Mouse (Mus musculus) forebrain, embryonic 13.5 days (tissue): ENCODE measurements around the gene Gm9945. TPM values are rescaled to one million over a fixed set of nuclear protein-coding genes. Genes with fewer than 3 reads are reported as not detected.

Experiments
- ATAC-seq: fragments of 200-750 bp; cut with Nextera tagmentation; 2 replicates; pipeline ENCODE4 v1.8.0; 2017
- H3K27ac ChIP-seq: fragments of 300-500 bp; sonication (generic); 2 replicates; pipeline ENCODE4 v1.5.1; 2015; ENCODE audit warnings: inconsistent platforms, mild to moderate bottlenecking, moderate library complexity
- H3K27me3 ChIP-seq: fragments of 300-500 bp; sonication (generic); 2 replicates; pipeline ENCODE4 v1.6.1; 2015; ENCODE audit warnings: mild to moderate bottlenecking, inconsistent platforms
- H3K36me3 ChIP-seq: fragments of 300-500 bp; sonication (generic); 2 replicates; pipeline ENCODE4 v1.6.1; 2015; ENCODE audit warnings: mild to moderate bottlenecking, inconsistent platforms; ENCODE audit not compliant: poor library complexity, severe bottlenecking
- H3K4me1 ChIP-seq: fragments of 300-500 bp; sonication (generic); 2 replicates; pipeline ENCODE4 v1.6.1; 2015; ENCODE audit warnings: inconsistent platforms
- H3K4me2 ChIP-seq: fragments of 300-500 bp; sonication (generic); 2 replicates; pipeline ENCODE4 v1.6.1; 2015; ENCODE audit warnings: inconsistent platforms, mild to moderate bottlenecking, moderate library complexity
- H3K4me3 ChIP-seq: fragments of 300-500 bp; sonication (generic); 2 replicates; pipeline ENCODE4 v1.5.1; 2015; ENCODE audit warnings: mild to moderate bottlenecking, inconsistent platforms
- H3K9ac ChIP-seq: fragments of 300-500 bp; sonication (generic); 2 replicates; pipeline ENCODE4 v1.6.1; 2015; ENCODE audit warnings: mild to moderate bottlenecking, inconsistent platforms
- H3K9me3 ChIP-seq: fragments of 300-500 bp; sonication (generic); replicated peaks from 2 replicates; pipeline ENCODE4 v1.6.1; 2016; ENCODE audit warnings: inconsistent platforms
- WGBS: fragments of 180-500 bp; shearing (Covaris S2); methylation state at CpG from one replicate; pipeline ENCODE4 v1.1.7; 2015; 5-methylcytosine and 5-hydroxymethylcytosine counted together
- polyA plus RNA-seq: library from polyadenylated mRNA; unstranded; fragments of >200 nt; fragmentation: Nextera tagmentation; extraction: Ambion mirVana; gene quantifications from 2 replicates; pipeline ENCODE4 v1.2.1, GENCODE M21; 2015

The Gm9945 gene
- polyA plus RNA-seq, 1 experiment from 2014 or later = not detected

DNA sequence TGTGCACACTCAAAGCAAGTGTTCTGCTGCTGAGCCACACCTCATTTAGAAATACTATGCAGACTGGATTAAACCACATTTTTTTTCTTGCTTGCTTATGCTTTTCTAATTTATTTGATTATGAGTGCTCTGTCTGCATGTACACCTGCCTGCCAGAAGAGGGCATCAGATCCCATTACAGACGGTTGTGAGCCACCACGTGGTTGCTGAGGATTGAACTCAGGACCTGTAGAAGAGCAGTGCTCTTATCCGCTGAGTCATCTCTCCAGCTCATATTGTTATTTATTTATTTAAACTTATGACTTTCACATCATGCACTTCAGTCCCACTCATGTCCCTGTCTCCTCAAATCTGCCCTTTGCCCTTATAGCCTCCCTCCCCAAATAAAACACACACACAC, 5.8 kb downstream of the Gm9945 start:
- no peak overlapping the region for H3K4me3 ChIP-seq
- no peak overlapping the region for H3K27ac ChIP-seq
- ATAC-seq = no peak
- no peaks in the 10 kb centered on the region for H3K9me3 ChIP-seq
- no peaks in the 10 kb centered on the region for H3K36me3 ChIP-seq
- H3K4me1 ChIP-seq = peaks cover 9% of the 10 kb centered on the region
- H3K9ac ChIP-seq = no peak overlapping the region
- H3K4me2 ChIP-seq = no peak overlapping the region
- H3K27me3 ChIP-seq = peaks cover 40% of the 10 kb centered on the region
- 40% methylated on average over 3 of the region's 3 CpGs for WGBS

DNA sequence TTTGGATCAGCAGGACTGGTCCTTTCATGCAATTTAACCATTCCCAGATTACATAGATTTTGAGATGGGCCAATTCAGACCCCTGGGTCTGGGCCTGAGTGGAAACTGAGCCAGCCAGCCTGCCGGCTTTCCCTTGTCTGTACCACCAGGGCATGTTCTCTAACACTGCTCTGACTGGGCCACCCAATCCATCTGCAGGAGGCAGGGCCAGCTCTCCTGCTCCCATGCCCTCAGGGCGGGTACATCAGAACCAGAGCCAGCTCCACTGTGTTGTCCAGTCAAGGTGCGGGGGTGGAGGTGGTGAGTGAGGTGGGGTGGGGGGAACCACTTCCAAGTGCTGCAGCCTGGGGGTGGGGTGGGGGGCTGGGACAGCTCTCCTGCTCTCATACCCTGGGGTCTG, 6.4 kb downstream of the Gm9945 start:
- Histone ChIP-seq H3K4me2 (no peak overlapping the region), H3K27ac (no peak overlapping the region), H3K36me3 (no peaks in the 10 kb centered on the region), H3K9me3 (no peaks in the 10 kb centered on the region), H3K9ac (no peak overlapping the region), H3K27me3 (peaks cover 34% of the 10 kb centered on the region), H3K4me3 (no peak overlapping the region), H3K4me1 (peaks cover 9% of the 10 kb centered on the region)
- WGBS = 83% methylated on average over 3 of the region's 3 CpGs
- no peak for ATAC-seq

DNA sequence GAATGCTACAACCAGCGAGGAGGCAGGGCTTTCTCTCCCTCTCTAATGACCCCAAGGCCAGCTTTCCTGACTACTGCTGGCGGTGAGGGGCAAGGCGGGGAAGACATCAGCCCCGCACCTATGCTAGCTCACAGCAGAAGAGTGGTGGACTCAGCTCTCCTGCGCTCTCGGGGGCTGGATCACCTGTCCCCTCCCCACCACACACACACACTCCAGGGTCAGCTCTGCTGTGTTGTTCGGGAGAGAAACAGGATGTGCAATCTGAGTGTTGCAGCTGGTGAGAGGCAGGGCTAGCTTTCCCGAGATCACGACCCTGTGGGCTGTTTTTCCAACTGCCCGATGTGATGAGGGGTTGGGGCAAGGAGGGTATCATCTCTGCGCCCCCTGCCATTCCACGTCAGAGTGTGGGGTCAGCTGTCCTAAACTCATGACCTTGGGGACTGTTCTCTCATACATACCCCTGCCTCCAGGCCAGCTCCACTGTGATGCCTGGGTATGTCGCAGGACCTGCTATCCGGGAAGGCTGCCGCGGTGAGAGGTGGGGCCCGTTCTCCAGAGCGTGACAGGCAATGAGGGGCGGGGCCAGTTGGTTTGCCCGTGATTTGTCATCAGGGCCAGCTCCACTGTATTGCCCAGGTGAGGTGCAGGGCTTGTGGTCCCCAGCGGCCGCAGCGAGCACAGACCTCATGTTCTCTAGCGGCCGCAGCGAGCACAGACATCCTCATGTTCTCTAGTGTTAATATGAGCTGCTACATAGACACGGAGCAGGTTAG, 7.0 kb downstream of the Gm9945 start:
- peak overlapping the region; percentile 7; the same call in 1 of the 2 replicates for H3K4me3 ChIP-seq
- no peak overlapping the region for H3K9ac ChIP-seq
- H3K4me1 ChIP-seq = peaks cover 12% of the 10 kb centered on the region
- no peak overlapping the region for H3K27ac ChIP-seq
- 18% methylated on average over 27 of the region's 27 CpGs for WGBS
- ATAC-seq = no peak
- H3K27me3 ChIP-seq = peaks cover 28% of the 10 kb centered on the region
- no peaks in the 10 kb centered on the region for H3K9me3 ChIP-seq
- H3K36me3 ChIP-seq = no peaks in the 10 kb centered on the region
- H3K4me2 ChIP-seq = peak overlapping the region; percentile 52

DNA sequence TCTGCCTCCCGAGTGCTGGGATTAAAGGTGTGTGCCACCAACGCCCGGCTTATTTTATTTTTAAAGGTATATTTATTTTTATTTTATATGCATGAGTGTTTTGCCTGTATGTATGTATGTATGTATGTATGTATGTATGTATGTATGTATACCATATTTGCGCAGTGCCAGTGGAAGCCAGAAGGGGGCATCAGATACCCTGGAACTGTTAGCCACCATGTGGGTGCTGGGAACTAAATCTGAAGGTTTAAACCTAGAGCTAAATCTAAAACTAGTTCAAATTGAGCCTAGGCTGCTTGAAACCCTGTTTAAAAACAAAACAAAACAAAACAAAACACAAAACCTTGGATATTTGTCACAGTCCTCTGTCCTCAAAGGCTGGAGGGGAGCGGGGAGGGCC, 9.0 kb downstream of the Gm9945 start:
- no peak overlapping the region for H3K9ac ChIP-seq
- ATAC-seq = no peak
- no peak overlapping the region for H3K4me3 ChIP-seq
- H3K9me3 ChIP-seq = no peaks in the 10 kb centered on the region
- peaks cover 24% of the 10 kb centered on the region for H3K27me3 ChIP-seq
- H3K4me2 ChIP-seq = no peak overlapping the region
- no peaks in the 10 kb centered on the region for H3K36me3 ChIP-seq
- H3K27ac ChIP-seq = no peak overlapping the region
- WGBS = 90% methylated on average over 5 of the region's 5 CpGs
- H3K4me1 ChIP-seq = peaks cover 29% of the 10 kb centered on the region

DNA sequence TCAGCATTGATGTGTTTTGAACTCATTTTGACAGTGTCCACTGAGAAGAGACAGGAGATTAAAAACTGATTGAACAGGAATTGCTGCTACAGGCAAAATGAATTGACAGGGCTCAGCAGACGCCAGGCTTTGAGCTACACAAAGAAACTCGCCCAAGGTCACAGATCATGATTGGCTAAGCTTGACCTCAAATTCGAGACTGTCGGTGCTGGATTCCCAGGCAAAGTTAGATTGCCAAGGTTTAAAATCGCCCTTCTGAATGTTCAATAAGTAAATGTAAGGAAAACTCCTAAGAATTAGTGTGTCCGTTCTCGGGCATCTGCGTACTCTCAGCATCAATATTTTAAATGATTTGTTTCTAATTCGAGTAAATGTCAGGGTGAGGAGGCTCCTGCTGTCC, 9.5 kb downstream of the Gm9945 start:
- Histone ChIP-seq H3K27me3 (peaks cover 24% of the 10 kb centered on the region), H3K9ac (no peak overlapping the region), H3K4me2 (no peak overlapping the region), H3K27ac (no peak overlapping the region), H3K4me3 (no peak overlapping the region), H3K4me1 (peaks cover 30% of the 10 kb centered on the region), H3K36me3 (no peaks in the 10 kb centered on the region), H3K9me3 (no peaks in the 10 kb centered on the region)
- no peak for ATAC-seq
- WGBS = 56% methylated on average over 9 of the region's 9 CpGs

DNA sequence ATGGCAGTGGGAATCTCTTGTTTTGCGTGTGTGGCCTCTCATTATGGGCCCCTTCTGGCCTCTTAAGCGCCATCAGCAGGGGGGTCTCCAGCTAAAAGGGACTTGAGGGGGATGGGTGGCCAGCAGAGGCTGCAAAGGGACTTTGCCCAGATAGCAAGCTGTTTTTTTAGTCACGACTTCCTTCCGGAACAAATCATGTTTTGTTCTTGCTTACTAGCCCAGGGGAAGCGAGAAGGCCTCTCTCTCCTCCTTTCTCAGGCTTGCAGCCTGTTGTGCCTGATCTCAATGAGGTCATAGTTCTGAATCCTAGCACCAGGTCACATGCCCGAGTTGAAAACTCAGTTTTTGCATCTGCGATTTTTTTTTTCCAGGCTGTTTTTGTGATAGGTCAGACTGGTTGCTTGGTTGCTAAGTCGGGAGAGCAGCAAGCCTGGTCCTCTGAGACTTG, 12.0 kb downstream of the Gm9945 start:
- Histone ChIP-seq H3K27ac (peak overlapping the region; percentile 21; the same call in 1 of the 2 replicates), H3K9ac (no peak overlapping the region)
- 2% methylated on average over 8 of the region's 8 CpGs for WGBS

DNA sequence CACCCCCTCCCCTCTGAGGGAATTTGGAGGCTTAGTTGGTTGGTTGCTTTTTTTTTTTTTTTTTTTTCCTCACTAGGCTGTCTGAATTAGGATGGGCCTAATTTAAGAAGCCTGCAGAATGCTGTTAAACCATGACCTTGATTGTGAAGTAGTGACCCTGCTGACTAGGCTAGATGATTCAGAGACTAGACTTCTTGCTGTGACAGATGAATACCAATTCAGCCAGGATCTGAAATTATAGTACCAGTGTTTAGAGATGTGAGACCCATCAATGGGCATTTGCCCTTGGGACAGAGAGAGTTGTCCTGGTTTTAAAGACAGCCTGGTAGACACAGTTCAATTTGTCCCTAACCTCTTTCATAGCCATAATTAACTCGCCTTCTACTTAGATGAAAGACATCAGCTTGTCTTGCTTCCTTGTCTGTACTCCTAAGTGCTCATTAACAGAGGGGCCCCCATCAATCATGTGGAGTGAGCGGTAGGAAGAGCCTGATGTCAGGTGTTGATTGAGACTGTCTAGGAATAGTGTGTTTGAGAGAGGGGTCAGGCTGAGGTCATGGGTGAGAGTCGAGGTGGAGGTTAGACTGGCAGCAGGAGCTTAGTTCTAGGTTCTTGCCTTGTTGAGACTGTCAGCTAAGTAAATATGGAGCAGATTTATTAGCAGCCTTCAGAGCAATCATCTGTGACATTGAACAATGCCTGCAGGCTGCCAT, 13.4 kb downstream of the Gm9945 start:
- H3K9ac ChIP-seq = no peak overlapping the region
- no peaks in the 10 kb centered on the region for H3K9me3 ChIP-seq
- peaks cover 46% of the 10 kb centered on the region for H3K4me1 ChIP-seq
- no peaks in the 10 kb centered on the region for H3K36me3 ChIP-seq
- H3K27ac ChIP-seq = no peak overlapping the region
- H3K4me2 ChIP-seq = no peak overlapping the region
- 0 out of 2 replicates have a peak, but pooled peaks have one; percentile 43 for ATAC-seq
- no peaks in the 10 kb centered on the region for H3K27me3 ChIP-seq
- WGBS = 18% methylated on average over 3 of the region's 3 CpGs
- no peak overlapping the region for H3K4me3 ChIP-seq

More for the DNA sequence above, 12.0 kb downstream of the Gm9945 start:
- Histone ChIP-seq H3K4me3 (no peak overlapping the region), H3K9me3 (no peaks in the 10 kb centered on the region), H3K4me2 (peak overlapping the region; percentile 19; the same call in 1 of the 2 replicates), H3K36me3 (no peaks in the 10 kb centered on the region), H3K4me1 (peaks cover 49% of the 10 kb centered on the region), H3K27me3 (peaks cover 13% of the 10 kb centered on the region)
- 0 out of 2 replicates have a peak, but pooled peaks have one; percentile 48 for ATAC-seq

DNA sequence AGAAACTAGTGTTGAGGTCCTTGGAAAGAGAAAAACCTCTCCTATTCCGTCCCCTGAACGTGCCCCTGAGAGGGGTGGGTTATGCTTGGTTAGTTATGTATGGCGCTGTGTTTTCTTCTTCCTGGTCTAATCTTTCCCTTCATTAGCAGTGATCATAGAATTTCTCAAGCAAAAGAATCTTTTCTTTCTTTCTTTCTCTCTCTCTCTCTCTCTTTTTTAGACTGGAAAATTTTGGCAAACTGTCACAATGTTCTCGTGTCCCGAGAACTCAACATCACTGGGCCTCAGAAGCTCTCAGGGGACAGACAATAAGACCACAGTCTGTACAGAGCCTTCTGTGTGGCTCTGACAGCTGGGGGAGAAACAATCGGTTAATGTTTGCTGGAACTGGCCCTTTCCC, 15.5 kb downstream of the Gm9945 start:
- ATAC-seq = 0 out of 2 replicates have a peak, but pooled peaks have one; percentile 62
- Histone ChIP-seq H3K36me3 (no peaks in the 10 kb centered on the region), H3K27ac (peak overlapping the region; percentile 46; the same call in 1 of the 2 replicates), H3K9me3 (no peaks in the 10 kb centered on the region), H3K4me3 (no peak overlapping the region), H3K27me3 (no peaks in the 10 kb centered on the region), H3K9ac (no peak overlapping the region), H3K4me2 (no peak overlapping the region), H3K4me1 (peaks cover 48% of the 10 kb centered on the region)
- WGBS = 8% methylated on average over 6 of the region's 6 CpGs

DNA sequence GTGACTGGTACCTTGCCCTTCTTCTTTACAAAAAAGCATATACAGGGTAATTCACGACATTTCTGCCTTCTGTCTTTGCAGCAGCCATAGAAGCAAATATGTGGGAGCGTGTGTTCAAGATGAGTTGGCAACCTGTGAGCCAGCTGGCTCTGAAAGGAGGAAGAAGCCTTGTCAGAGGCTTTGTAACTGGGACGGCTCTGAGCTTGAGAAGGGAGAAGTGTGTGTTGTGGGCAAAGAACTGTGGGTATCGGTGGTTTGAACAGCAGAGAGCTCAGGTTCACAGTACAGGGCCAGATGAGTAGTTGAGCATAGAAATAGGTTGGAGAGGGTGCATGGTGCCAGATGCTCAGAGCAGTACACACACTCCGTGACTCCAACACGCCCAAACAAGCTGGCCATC, 17.0 kb downstream of the Gm9945 start:
- H3K27ac ChIP-seq = no peak overlapping the region
- H3K27me3 ChIP-seq = no peaks in the 10 kb centered on the region
- 77% methylated on average over 6 of the region's 6 CpGs for WGBS

DNA sequence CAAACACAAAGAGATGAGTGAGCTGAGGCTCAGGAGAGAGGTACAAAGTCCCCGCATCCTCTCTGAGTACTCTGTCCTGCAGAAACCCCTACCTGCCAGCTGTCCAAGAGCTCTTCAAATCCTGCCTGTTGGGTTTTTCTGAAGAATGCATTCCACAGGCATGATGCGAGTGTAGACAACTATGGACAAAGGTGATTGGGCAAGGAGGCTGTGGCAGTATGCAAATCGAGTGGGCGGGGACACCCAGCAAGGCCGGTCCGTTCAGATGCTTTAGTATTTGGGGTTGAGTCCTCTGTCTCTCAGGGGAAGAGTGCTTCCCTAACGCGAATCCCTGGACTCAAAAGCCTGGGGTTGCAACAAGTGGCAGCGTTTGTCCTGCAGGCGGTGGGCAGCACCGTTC, 20.6 kb downstream of the Gm9945 start:
- H3K36me3 ChIP-seq = no peaks in the 10 kb centered on the region
- H3K9me3 ChIP-seq = no peaks in the 10 kb centered on the region
- no peaks in the 10 kb centered on the region for H3K27me3 ChIP-seq
- no peak overlapping the region for H3K27ac ChIP-seq
- no peak for ATAC-seq
- no peak overlapping the region for H3K4me3 ChIP-seq
- peaks cover 30% of the 10 kb centered on the region for H3K4me1 ChIP-seq
- 10% methylated on average over 11 of the region's 11 CpGs for WGBS
- no peak overlapping the region for H3K9ac ChIP-seq
- peak overlapping the region; percentile 40 for H3K4me2 ChIP-seq

More for the DNA sequence above, 17.0 kb downstream of the Gm9945 start:
- no peaks in the 10 kb centered on the region for H3K36me3 ChIP-seq
- no peak overlapping the region for H3K4me3 ChIP-seq
- no peak for ATAC-seq
- H3K9ac ChIP-seq = no peak overlapping the region
- no peak overlapping the region for H3K4me2 ChIP-seq
- peaks cover 53% of the 10 kb centered on the region for H3K4me1 ChIP-seq
- no peaks in the 10 kb centered on the region for H3K9me3 ChIP-seq

DNA sequence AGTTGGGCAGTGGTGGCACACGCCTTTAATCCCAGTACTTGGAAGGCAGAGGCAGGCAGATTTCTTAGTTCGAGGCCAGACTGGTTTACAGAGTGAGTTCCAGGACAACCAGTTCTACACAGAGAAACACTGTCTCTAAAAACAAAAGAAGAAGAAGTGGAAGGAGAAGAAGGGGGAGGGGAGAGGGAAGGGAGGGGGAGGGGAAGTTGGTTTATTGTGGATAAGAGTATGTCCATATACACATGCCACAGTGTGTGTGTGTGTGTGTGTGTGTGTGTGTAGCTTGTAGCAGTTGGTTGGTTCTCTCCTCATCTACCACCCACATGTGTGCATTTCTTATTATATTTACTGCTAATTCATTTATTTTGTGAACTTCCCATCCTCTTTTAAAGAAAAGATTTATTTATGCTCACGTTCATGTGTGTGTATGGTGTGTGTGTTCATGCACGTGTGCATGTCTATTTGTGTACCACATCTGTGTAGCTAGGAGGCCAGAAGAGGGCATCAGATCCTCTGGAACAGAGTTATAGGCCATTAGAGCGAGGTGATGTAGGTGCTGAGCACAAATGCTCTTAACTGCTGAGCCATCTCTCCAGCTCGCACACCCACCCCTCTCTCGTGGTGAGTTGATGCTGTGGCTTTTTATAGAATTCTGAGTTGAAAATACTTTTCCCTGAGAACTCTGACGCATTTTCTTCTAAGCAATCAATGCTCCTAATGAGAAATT, 22.2 kb downstream of the Gm9945 start:
- no peaks in the 10 kb centered on the region for H3K27me3 ChIP-seq
- H3K9ac ChIP-seq = no peak overlapping the region
- H3K9me3 ChIP-seq = no peaks in the 10 kb centered on the region
- no peak overlapping the region for H3K4me2 ChIP-seq
- peaks cover 15% of the 10 kb centered on the region for H3K4me1 ChIP-seq
- H3K4me3 ChIP-seq = no peak overlapping the region
- WGBS = 83% methylated on average over 8 of the region's 8 CpGs
- H3K27ac ChIP-seq = no peak overlapping the region
- H3K36me3 ChIP-seq = no peaks in the 10 kb centered on the region
- ATAC-seq = no peak

DNA sequence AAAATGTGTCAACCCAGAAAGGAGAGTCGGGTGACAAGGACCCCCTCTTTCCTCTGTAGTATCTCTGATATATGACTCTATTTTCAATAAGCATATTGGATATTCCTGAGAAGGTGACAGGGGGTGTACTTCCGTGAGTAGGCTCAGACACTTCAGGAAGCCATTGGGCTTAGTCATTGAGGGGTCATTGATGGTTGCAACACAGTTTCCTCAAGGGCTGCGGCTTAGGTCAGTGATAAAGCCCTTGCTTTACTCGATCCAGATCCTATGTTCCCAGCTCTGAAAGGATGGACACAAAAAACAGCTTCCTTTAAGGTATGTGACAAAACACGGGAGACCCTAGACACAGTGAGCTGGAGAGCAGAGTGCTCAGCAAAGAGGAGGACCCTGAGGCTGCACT, 23.8 kb downstream of the Gm9945 start:
- Histone ChIP-seq H3K36me3 (no peaks in the 10 kb centered on the region), H3K27ac (no peak overlapping the region), H3K9me3 (no peaks in the 10 kb centered on the region), H3K27me3 (no peaks in the 10 kb centered on the region), H3K4me1 (peaks cover 15% of the 10 kb centered on the region), H3K4me3 (no peak overlapping the region), H3K4me2 (no peak overlapping the region), H3K9ac (no peak overlapping the region)
- 87% methylated on average over 5 of the region's 5 CpGs for WGBS
- no peak for ATAC-seq
